Mouse (Mus musculus) testis, adult 2 months (tissue): ENCODE measurements around the gene Hint1. TPM values are rescaled to one million over a fixed set of nuclear protein-coding genes. Genes with fewer than 3 reads are reported as not detected.

Experiments
- H3K27ac ChIP-seq: fragments of 200-500 bp; 2 replicates; pipeline ENCODE4 v1.5.1; 2012; ENCODE audit warnings: low read depth, low read length; ENCODE audit not compliant: control insufficient read depth, insufficient read depth
- H3K27me3 ChIP-seq: fragments of 200-500 bp; 2 replicates; pipeline ENCODE4 v1.6.1; 2012; ENCODE audit warnings: mild to moderate bottlenecking, low read length, moderate library complexity; ENCODE audit not compliant: control insufficient read depth, insufficient read depth
- H3K36me3 ChIP-seq: fragments of 200-500 bp; 2 replicates; pipeline ENCODE4 v1.6.1; 2012; ENCODE audit warnings: mild to moderate bottlenecking, low read length; ENCODE audit not compliant: control insufficient read depth, insufficient read depth
- H3K4me1 ChIP-seq: fragments of 200-500 bp; 2 replicates; pipeline ENCODE4 v1.6.1; 2012; ENCODE audit warnings: low read length; ENCODE audit not compliant: control insufficient read depth, insufficient read depth
- H3K4me3 ChIP-seq: fragments of 200-500 bp; 2 replicates; pipeline ENCODE4 v1.5.1; 2012; ENCODE audit warnings: low read depth, mild to moderate bottlenecking, low read length, moderate library complexity, mixed read lengths; ENCODE audit not compliant: control insufficient read depth
- CTCF ChIP-seq: fragments of 200-500 bp; IDR thresholded peaks from 2 replicates; pipeline ENCODE4 v1.5.1; 2012; ENCODE audit warnings: low read depth, mild to moderate bottlenecking, inconsistent platforms, low read length, moderate library complexity; ENCODE audit not compliant: control insufficient read depth, insufficient read depth, insufficient replicate concordance
- POLR2A ChIP-seq: fragments of 200-500 bp; IDR thresholded peaks from 2 replicates; pipeline ENCODE4 v1.6.1; 2012; ENCODE audit warnings: low read depth, mild to moderate bottlenecking, inconsistent platforms, low read length, moderate library complexity; ENCODE audit not compliant: control insufficient read depth
- polyA plus RNA-seq: library from polyadenylated mRNA; depleted of rRNA; stranded (reverse); fragments of >200 nt; gene quantifications from 2 replicates; pipeline ENCODE4 v1.2.3, GENCODE M21; 2012

Gene Hint1
- polyA plus RNA-seq, 1 experiment = 372 TPM

DNA sequence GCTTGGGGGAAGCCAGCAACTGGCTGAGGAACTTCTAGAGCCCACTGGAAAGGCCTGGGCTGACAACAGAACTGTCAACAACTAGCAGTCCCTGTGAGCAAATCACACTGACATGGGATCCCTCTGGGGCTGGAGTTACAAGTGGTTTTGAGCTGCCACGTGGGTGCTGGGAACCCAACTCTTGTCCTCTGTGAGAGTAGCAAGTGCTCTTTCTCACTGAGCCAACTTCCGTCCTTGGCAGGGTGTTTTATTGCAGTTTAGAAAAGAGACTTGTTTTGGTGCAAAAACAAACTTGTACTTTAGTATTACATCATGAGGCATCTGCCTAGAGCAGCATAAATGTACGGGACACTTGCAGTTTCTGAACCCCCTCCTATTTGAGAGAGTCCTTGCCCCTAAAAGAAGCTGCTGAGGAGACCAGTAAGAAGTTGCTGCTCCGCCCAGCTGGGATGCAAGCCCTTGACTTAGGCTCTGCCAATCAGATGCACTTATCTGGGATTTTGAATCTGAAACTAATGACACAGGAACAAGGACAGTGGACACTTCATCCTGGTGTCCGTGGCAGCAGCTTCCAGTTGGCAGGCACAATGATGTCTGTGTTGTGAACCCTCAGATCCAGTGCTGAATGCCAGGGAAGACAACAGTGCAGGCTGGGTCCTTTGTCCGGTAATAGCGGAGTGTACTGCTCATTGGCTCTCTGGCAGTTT, 5.8 kb downstream of the Hint1 start:
- no peaks in the 10 kb centered on the region for H3K27me3 ChIP-seq
- H3K4me1 ChIP-seq = no peaks in the 10 kb centered on the region; the same call in 1 of the 2 replicates
- no peak overlapping the region for H3K4me3 ChIP-seq
- TF ChIP-seq POLR2A (no peak), CTCF (no peak)
- H3K27ac ChIP-seq = peak overlapping the region; percentile 24; the same call in 1 of the 2 replicates
- peaks cover 2% of the 10 kb centered on the region for H3K36me3 ChIP-seq

- H3K36me3 ChIP-seq = no peaks in the 10 kb centered on the region; the same call in none of the 2 replicates
- H3K4me1 ChIP-seq = no peaks in the 10 kb centered on the region
- TF ChIP-seq CTCF (no peak), POLR2A (no peak)
- no peaks in the 10 kb centered on the region for H3K27me3 ChIP-seq
- no peak overlapping the region for H3K4me3 ChIP-seq
- H3K27ac ChIP-seq = no peak overlapping the region
These were observed 9.8 kb downstream of the Hint1 start for GRCm38 (mm10) chr11:54876031-54876430.

- H3K27ac ChIP-seq = no peak overlapping the region
- no peaks in the 10 kb centered on the region for H3K4me1 ChIP-seq
- H3K36me3 ChIP-seq = no peaks in the 10 kb centered on the region
- H3K27me3 ChIP-seq = no peaks in the 10 kb centered on the region
- TF ChIP-seq POLR2A (no peak), CTCF (no peak)
- H3K4me3 ChIP-seq = no peak overlapping the region
These were observed 12.7 kb downstream of the Hint1 start for GRCm38 (mm10) chr11:54878893-54879292.

- no peak overlapping the region for H3K27ac ChIP-seq
These were observed 13.3 kb downstream of the Hint1 start for GRCm38 (mm10) chr11:54879434-54879833.

GRCm38 (mm10) chr11:54879922-54880321, 13.7 kb downstream of the Hint1 start:
- H3K4me3 ChIP-seq = no peak overlapping the region
- no peaks in the 10 kb centered on the region for H3K4me1 ChIP-seq
- no peak overlapping the region for H3K27ac ChIP-seq
- no peaks in the 10 kb centered on the region for H3K27me3 ChIP-seq
- TF ChIP-seq CTCF (no peak), POLR2A (no peak)
- no peaks in the 10 kb centered on the region for H3K36me3 ChIP-seq

More at GRCm38 (mm10) chr11:54879434-54879833, 13.3 kb downstream of the Hint1 start:
- TF ChIP-seq CTCF (peak; percentile 5; the same call in 1 of the 2 replicates), POLR2A (no peak)
- H3K4me3 ChIP-seq = no peak overlapping the region
- H3K36me3 ChIP-seq = no peaks in the 10 kb centered on the region
- H3K27me3 ChIP-seq = no peaks in the 10 kb centered on the region
- H3K4me1 ChIP-seq = no peaks in the 10 kb centered on the region

GRCm38 (mm10) chr11:54881051-54881474, 14.9 kb downstream of the Hint1 start:
- Histone ChIP-seq H3K36me3 (no peaks in the 10 kb centered on the region), H3K4me3 (no peak overlapping the region)
- no peak for TF ChIP-seq CTCF
- no peak for TF ChIP-seq POLR2A

DNA sequence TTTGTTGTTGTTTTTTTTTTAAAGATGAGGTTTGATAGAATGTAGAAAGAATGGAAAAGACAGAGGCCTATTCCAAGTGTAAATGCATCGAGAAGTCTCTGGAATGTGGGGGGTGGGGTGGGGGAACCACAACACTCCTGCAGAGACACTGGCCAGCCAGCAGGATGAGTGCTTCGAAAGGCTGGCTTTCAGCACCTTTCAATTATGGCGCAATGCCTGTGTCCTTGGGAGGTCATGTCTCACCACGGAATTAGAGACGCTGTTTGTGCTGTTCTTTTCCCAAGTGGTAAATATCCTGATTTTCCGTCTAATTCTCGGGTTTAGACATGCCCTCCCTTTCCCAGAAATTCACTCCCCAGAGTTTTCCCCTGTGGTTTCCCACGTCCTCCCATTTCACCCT, 16.5 kb downstream of the Hint1 start:
- H3K4me1 ChIP-seq = peaks cover 3% of the 10 kb centered on the region
- H3K4me3 ChIP-seq = no peak overlapping the region
- no peaks in the 10 kb centered on the region for H3K36me3 ChIP-seq
- TF ChIP-seq CTCF (peak; percentile 12; the same call in 1 of the 2 replicates), POLR2A (no peak)
- H3K27me3 ChIP-seq = no peaks in the 10 kb centered on the region
- no peak overlapping the region for H3K27ac ChIP-seq

More at GRCm38 (mm10) chr11:54881051-54881474, 14.9 kb downstream of the Hint1 start:
- Histone ChIP-seq H3K27me3 (no peaks in the 10 kb centered on the region), H3K4me1 (peaks cover 3% of the 10 kb centered on the region), H3K27ac (no peak overlapping the region)
